Comparison of ENCODE assay signal across 27 mouse cellular contexts in the genomic region with DNA sequence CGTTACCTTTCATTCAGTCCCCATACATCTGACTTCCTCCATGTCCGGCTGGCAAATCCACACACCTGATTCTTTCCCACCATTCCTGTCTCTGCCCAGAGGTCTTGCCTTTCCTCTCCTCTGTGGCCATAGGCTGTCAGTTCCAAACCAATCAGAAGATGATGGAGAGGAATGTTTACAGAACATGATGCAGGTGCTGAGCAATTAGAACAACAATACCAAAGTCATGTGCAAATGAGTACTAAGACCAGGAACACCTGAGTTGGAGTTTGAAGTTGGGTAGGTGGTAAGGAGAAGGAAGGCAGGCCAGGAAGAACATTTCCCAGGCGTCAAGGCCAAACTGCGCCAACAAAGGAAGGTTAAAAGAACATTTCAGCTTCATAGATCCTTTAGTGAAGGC. TPM values are rescaled to one million over a fixed set of nuclear protein-coding genes. Genes with fewer than 3 reads are reported as not detected.
"Had no signal": no experiment of that assay in that cellular context is flagged by ENCODE, and none has a peak within 500 bp of the region (broad histone marks: within the 10 kb centered on the region; RNA-seq: fewer than 3 reads in every experiment).

No protein-coding gene starts in this region.

- H3K27me3 ChIP-seq: forebrain, embryonic 15.5 days had no signal

- H3K36me3 ChIP-seq: embryonic facial prominence, embryonic 10.5 days; embryonic facial prominence, embryonic 12.5 days; embryonic facial prominence, embryonic 13.5 days; embryonic facial prominence, embryonic 15.5 days; forebrain, embryonic 10.5 days; forebrain, embryonic 12.5 days; forebrain, embryonic 15.5 days; heart, embryonic 10.5 days had no signal

- DNase-seq: cerebellum, adult 9-11 months; cerebellum, postnatal 10 days; cerebellum, postnatal 14 days; cerebellum, postnatal 25 days; cerebellum, postnatal 36 days; embryo, embryonic 11 days; forebrain, postnatal 0 days; gastrocnemius, adult 2 months; gastrocnemius, postnatal 10 days; gastrocnemius, postnatal 14 days; gastrocnemius, postnatal 25 days; gastrocnemius, postnatal 36 days; heart, adult 11 months; heart, adult 18-20 months; heart, adult 2 months had no signal

- H3K4me2 ChIP-seq: embryonic facial prominence, embryonic 12.5 days; embryonic facial prominence, embryonic 13.5 days; embryonic facial prominence, embryonic 15.5 days; forebrain, embryonic 12.5 days; forebrain, embryonic 13.5 days; forebrain, embryonic 15.5 days had no signal

- H3K9ac ChIP-seq: embryonic facial prominence, embryonic 12.5 days; embryonic facial prominence, embryonic 13.5 days; embryonic facial prominence, embryonic 15.5 days; forebrain, embryonic 12.5 days; forebrain, embryonic 13.5 days; forebrain, embryonic 15.5 days; forebrain, postnatal 0 days had no signal

- H3K4me1 ChIP-seq: embryonic facial prominence, embryonic 15.5 days; heart, embryonic 10.5 days had no signal

- H3K4me3 ChIP-seq: embryonic facial prominence, embryonic 10.5 days; embryonic facial prominence, embryonic 12.5 days; embryonic facial prominence, embryonic 13.5 days; embryonic facial prominence, embryonic 15.5 days; erythroblast, embryonic 14.5 days; forebrain, embryonic 10.5 days; forebrain, embryonic 12.5 days; forebrain, embryonic 13.5 days; forebrain, embryonic 15.5 days; gastrocnemius, adult 2 months; heart, adult 2 months; heart, embryonic 10.5 days had no signal

- ATAC-seq: forebrain, embryonic 13.5 days; forebrain, embryonic 14.5 days; forebrain, embryonic 15.5 days; forebrain, postnatal 0 days had no signal

- H3K27ac ChIP-seq: embryonic facial prominence, embryonic 10.5 days; embryonic facial prominence, embryonic 12.5 days; embryonic facial prominence, embryonic 13.5 days; embryonic facial prominence, embryonic 15.5 days; forebrain, embryonic 10.5 days; forebrain, embryonic 12.5 days; forebrain, embryonic 13.5 days; forebrain, embryonic 15.5 days; gastrocnemius, adult 2 months; heart, adult 2 months; heart, embryonic 10.5 days had no signal

- H3K9me3 ChIP-seq: embryonic facial prominence, embryonic 10.5 days; embryonic facial prominence, embryonic 12.5 days; embryonic facial prominence, embryonic 13.5 days; embryonic facial prominence, embryonic 15.5 days; forebrain, embryonic 10.5 days; forebrain, embryonic 12.5 days; forebrain, embryonic 13.5 days; forebrain, embryonic 15.5 days; heart, embryonic 10.5 days had no signal

RNA-seq across cellular contexts. Expression of gene Gm1043, which starts 5.7 kb away (rescaled TPM):
- polyA plus RNA-seq: embryonic facial prominence, embryonic 10.5 days; embryonic facial prominence, embryonic 11.5 days; embryonic facial prominence, embryonic 12.5 days; embryonic facial prominence, embryonic 13.5 days; erythroblast, embryonic 14.5 days; forebrain, embryonic 10.5 days; heart, adult 2 months; heart, embryonic 10.5 days had no signal
